Mouse (Mus musculus) erythroblast, embryonic 14.5 days (primary cell): ENCODE data around the gene Grik4.
"Not testable (repeated sequence)": the region's sequence is repeated elsewhere in the genome, so short reads cannot be mapped to it uniquely, and the experiment has no call there.

ENCODE experiments used
- GATA1 ChIP-seq: IDR thresholded peaks from 2 replicates; pipeline ENCODE4 v1.6.1; 2012; ENCODE audit warnings: low read length, inconsistent platforms, mixed read lengths
- TAL1 ChIP-seq: IDR thresholded peaks from 3 replicates; pipeline ENCODE4 v1.6.1; 2012; ENCODE audit warnings: low read length, inconsistent platforms, mixed read lengths

DNA sequence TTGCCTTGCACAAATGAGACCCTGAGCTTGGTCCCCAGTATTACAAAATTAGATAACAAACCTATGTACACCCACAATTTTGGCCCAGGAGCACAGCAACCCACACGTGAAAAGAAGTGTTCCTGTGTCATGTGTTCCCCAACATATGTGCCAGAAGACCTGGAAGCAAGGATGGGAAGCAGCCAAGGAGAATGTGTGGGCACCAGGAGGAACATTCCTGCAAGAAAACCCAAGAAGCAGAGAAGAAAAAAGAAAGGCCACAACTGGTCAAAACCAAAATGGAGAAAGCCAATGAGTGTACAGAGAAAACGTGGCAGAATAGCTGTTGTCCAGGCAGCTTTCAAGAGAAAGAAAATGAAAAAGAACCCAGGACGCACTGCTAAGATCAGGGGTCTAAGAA lies 20.5 kb upstream of the Grik4 start:
- not testable (repeated sequence) for TF ChIP-seq GATA1, TAL1
